Mouse (Mus musculus) fat pad, adult 2 months (tissue): ENCODE measurements around the gene Foxp4.

Experiments
- DNase-seq: peaks from one replicate; pipeline ENCODE4 v3.0.0-alpha.2; 2011; ENCODE audit warnings: low read depth, low spot score; ENCODE audit errors: extremely low read depth

Gene Foxp4

GRCm38 (mm10) chr17:47818038-47818725 lies 106.3 kb downstream of the Foxp4 start:
- no peak for DNase-seq
